Mouse (Mus musculus): ENCODE measurements around the gene Dop1b. TPM values are rescaled to one million over a fixed set of nuclear protein-coding genes. Genes with fewer than 3 reads are reported as not detected.
"Not testable (repeated sequence)": the region's sequence is repeated elsewhere in the genome, so short reads cannot be mapped to it uniquely, and the experiment has no call there.

Gene Dop1b
- polyA plus RNA-seq, 1 experiment from 2014 or later, result 43.7 TPM

DNA sequence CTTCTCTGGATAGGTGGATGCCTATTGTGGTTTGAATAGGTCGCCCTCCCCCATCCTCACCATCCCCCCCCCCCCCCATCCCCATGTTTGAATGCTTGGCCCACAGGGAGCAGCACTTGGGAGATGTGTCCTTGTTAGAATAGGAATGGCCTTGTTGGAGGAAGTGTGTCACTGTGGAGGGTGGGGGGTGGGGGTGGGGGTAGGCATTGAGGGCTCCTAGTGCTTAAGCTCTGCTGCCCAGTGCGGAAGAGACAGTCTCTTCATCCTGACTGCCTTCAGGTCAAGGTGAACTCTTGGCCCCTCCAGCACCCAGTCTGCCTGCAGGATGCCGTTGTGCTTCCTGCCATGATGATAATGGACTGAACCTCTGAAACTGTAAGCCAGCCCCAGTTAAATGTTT is 110.0 kb downstream of the Dop1b start:
- no peaks in the 10 kb centered on the region for H3K4me1 ChIP-seq (ENCODE audit: control insufficient read depth, insufficient read depth, low read length)
- 96% methylated on average over 3 of the region's 3 CpGs for WGBS
- H3K4me3 ChIP-seq (ENCODE audit: low read depth, low read length), result no peak overlapping the region
- H3K36me3 ChIP-seq (ENCODE audit: control insufficient read depth, insufficient read depth, low read length), result no peaks in the 10 kb centered on the region
- ATAC-seq (ENCODE audit: low read depth), result no peak
- no peaks in the 10 kb centered on the region for H3K27me3 ChIP-seq (ENCODE audit: control insufficient read depth, insufficient read depth, low read length)
- no peaks in the 10 kb centered on the region; the same call in 1 of the 2 replicates for H3K9me3 ChIP-seq (ENCODE audit: control insufficient read depth, low read length)
- H3K4me2 ChIP-seq (ENCODE audit: low read depth, low read length), result no peak overlapping the region
- no peak overlapping the region for H3K27ac ChIP-seq (ENCODE audit: low read depth, low read length)
- H3K9ac ChIP-seq (replicated peaks; ENCODE audit: low read depth, low read length), result no peak overlapping the region

DNA sequence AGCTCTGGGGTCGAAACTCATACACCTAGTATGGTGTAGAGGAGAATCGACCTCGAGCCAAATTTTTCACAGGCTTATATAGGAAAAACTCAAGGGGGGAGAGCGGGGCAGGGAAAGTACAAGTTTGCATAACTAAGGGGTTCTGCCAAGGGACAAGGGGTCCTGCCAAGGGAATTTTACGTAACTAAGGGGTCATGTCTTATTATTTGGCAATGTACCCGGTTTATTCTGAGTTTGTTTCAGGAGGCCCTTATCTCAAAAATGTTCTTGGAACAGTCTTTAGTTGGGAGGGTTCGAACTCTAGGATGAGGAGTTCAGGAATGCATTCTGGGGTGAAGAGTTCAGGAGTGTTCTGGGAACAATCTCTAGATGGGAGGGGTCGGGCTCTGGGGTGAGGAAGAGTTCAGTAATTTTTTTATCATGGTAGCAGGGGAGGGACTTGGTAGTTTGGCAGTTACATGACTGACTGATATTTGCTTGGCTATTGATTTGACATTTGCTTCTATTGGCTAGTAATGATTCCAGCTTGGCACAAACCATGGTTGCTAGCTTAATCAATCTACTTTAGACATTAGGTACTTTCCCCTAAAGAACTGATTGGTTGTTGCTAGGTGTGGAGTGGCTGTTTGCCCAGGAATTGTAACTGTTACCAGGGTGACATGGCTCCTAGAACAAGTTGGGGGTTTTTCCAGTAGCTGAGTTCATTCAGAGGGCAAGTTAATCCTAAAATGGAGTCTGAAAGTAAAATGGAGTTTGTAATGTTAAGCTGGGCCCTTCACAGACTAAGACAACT is 110.9 kb downstream of the Dop1b start:
- H3K4me3 ChIP-seq (ENCODE audit: low read depth, low read length); H3K4me2 ChIP-seq (ENCODE audit: low read depth, low read length); H3K4me1 ChIP-seq (ENCODE audit: control insufficient read depth, insufficient read depth, low read length); H3K9ac ChIP-seq (replicated peaks; ENCODE audit: low read depth, low read length); H3K27ac ChIP-seq (ENCODE audit: low read depth, low read length); H3K36me3 ChIP-seq (ENCODE audit: control insufficient read depth, insufficient read depth, low read length); ATAC-seq (ENCODE audit: low read depth); H3K27me3 ChIP-seq (ENCODE audit: control insufficient read depth, insufficient read depth, low read length); H3K9me3 ChIP-seq (ENCODE audit: control insufficient read depth, low read length): not testable (repeated sequence)
- 85% methylated on average over 4 of the region's 8 CpGs for WGBS

DNA sequence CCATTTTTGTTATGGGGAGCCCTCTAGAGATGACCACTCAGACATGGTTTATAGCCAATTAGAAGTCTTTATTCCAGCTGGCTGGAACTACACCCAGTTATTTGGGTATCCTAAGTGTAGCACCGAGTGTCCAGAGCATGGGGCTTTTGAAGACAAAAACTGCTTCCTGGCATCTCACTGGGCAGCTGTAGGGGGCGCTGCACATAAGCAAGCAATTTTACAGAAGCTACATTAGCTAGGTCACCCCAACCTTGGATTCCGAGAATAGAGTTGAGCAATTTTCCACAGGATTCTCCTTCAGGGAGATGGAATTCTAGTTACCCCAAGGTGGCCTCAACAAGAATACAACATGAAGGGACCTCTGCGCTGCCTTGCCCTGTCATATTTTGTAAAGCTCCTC is 113.1 kb downstream of the Dop1b start:
- no peak overlapping the region for H3K4me2 ChIP-seq (ENCODE audit: low read depth, low read length)
- H3K9me3 ChIP-seq (ENCODE audit: control insufficient read depth, low read length), result no peaks in the 10 kb centered on the region; the same call in 1 of the 2 replicates
- H3K36me3 ChIP-seq (ENCODE audit: control insufficient read depth, insufficient read depth, low read length), result no peaks in the 10 kb centered on the region
- no peak overlapping the region for H3K9ac ChIP-seq (replicated peaks; ENCODE audit: low read depth, low read length)
- H3K27ac ChIP-seq (ENCODE audit: low read depth, low read length), result no peak overlapping the region
- WGBS, result 85% methylated on average over 4 of the region's 4 CpGs
- no peak for ATAC-seq (ENCODE audit: low read depth)
- H3K27me3 ChIP-seq (ENCODE audit: control insufficient read depth, insufficient read depth, low read length), result no peaks in the 10 kb centered on the region
- H3K4me1 ChIP-seq (ENCODE audit: control insufficient read depth, insufficient read depth, low read length), result no peaks in the 10 kb centered on the region
- no peak overlapping the region for H3K4me3 ChIP-seq (ENCODE audit: low read depth, low read length)

DNA sequence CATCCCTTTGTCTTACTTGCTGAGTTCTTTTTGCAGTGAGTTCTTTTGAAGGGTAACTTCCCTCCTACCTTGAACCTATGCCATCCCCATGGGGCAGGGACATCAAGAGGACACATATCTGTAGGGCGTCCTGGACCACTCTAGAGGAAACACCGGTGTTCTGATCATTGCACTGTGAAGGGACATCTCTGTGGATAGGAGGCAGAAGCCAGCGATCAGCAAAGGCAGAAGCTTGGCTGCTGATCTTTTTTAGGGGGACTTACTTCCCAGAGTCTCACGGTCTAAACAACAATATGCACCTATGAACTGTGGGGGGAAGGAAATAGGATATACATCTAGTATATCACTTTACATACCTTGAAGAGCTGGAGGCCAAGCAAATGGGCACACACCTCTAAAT is 113.8 kb downstream of the Dop1b start:
- Histone ChIP-seq H3K27me3 (ENCODE audit: control insufficient read depth, insufficient read depth, low read length) (no peaks in the 10 kb centered on the region), H3K4me3 (ENCODE audit: low read depth, low read length) (no peak overlapping the region), H3K4me1 (ENCODE audit: control insufficient read depth, insufficient read depth, low read length) (no peaks in the 10 kb centered on the region), H3K4me2 (ENCODE audit: low read depth, low read length) (no peak overlapping the region), H3K36me3 (ENCODE audit: control insufficient read depth, insufficient read depth, low read length) (no peaks in the 10 kb centered on the region), H3K9ac (replicated peaks; ENCODE audit: low read depth, low read length) (no peak overlapping the region), H3K27ac (ENCODE audit: low read depth, low read length) (no peak overlapping the region), H3K9me3 (ENCODE audit: control insufficient read depth, low read length) (no peaks in the 10 kb centered on the region; the same call in 1 of the 2 replicates)
- ATAC-seq (ENCODE audit: low read depth), result no peak
- WGBS, result 94% methylated on average over 4 of the region's 4 CpGs

DNA sequence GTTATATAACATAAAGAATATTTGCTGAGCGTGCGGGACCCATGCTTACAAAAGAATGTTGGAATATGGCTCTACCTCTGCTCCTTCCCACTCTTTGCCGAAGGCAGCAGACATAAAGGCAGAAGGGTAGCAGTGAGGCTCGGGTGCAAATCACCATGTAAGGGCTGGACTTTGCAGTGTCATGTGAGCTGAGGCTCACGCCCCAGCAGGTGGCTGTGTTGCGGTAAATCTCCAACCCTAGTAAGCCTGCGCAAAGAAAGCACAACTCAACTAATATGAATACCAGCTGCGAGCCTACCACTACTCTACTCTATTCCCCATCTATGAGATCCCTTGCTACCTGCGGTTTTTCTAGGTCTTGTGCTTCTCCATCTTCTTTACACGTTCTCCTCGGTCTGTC is 114.3 kb downstream of the Dop1b start:
- Histone ChIP-seq H3K4me1 (ENCODE audit: control insufficient read depth, insufficient read depth, low read length) (no peaks in the 10 kb centered on the region), H3K4me3 (ENCODE audit: low read depth, low read length) (no peak overlapping the region), H3K27me3 (ENCODE audit: control insufficient read depth, insufficient read depth, low read length) (no peaks in the 10 kb centered on the region), H3K9me3 (ENCODE audit: control insufficient read depth, low read length) (no peaks in the 10 kb centered on the region; the same call in 1 of the 2 replicates), H3K27ac (ENCODE audit: low read depth, low read length) (no peak overlapping the region), H3K9ac (replicated peaks; ENCODE audit: low read depth, low read length) (no peak overlapping the region), H3K4me2 (ENCODE audit: low read depth, low read length) (no peak overlapping the region), H3K36me3 (ENCODE audit: control insufficient read depth, insufficient read depth, low read length) (no peaks in the 10 kb centered on the region)
- WGBS, result 58% methylated on average over 11 of the region's 11 CpGs
- no peak for ATAC-seq (ENCODE audit: low read depth)

DNA sequence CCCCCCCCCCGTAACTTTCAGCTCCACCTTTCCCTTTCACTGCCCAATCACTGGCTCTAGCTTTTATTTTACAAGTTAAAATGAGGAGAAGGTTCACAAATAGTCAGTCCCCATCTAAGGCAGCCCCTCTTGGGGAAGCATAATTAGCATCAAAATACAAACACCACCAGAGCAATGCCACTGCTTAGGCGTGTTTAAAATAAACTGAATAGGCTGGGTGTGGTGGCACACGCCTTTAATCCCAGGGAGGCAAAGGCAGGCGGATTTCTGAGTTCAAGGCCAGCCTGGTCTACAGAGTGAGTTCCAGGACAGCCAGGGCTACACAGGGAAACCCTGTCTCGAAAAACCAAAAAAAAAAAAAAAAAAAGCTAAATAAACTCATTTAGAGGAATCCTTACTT is 114.8 kb downstream of the Dop1b start:
- not testable (repeated sequence) for H3K9me3 ChIP-seq (ENCODE audit: control insufficient read depth, low read length); H3K27ac ChIP-seq (ENCODE audit: low read depth, low read length); H3K4me3 ChIP-seq (ENCODE audit: low read depth, low read length); ATAC-seq (ENCODE audit: low read depth); H3K4me1 ChIP-seq (ENCODE audit: control insufficient read depth, insufficient read depth, low read length); H3K9ac ChIP-seq (replicated peaks; ENCODE audit: low read depth, low read length); H3K4me2 ChIP-seq (ENCODE audit: low read depth, low read length); H3K27me3 ChIP-seq (ENCODE audit: control insufficient read depth, insufficient read depth, low read length); H3K36me3 ChIP-seq (ENCODE audit: control insufficient read depth, insufficient read depth, low read length)
- WGBS, result 46% methylated on average over 5 of the region's 5 CpGs

DNA sequence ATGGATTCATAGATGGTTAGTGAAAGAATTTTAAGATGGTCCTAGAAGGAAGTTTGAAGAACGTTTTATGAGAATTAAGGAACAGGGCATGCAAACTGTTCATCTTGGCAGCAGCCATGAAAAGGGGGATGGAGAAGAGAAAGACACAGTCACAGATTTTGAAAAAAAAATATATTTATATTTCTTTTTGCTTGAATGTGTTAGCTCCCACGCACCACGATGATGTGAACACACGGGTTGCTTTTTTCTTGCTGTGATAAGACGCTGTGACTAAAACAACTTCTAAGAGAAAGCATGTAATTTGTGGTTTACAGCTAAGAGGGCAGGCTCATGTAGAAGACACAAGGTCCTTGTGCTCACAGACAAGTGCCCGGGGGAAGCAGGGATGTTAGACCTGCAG is 115.2 kb downstream of the Dop1b start:
- Histone ChIP-seq H3K27me3 (ENCODE audit: control insufficient read depth, insufficient read depth, low read length) (no peaks in the 10 kb centered on the region), H3K4me2 (ENCODE audit: low read depth, low read length) (no peak overlapping the region)

DNA sequence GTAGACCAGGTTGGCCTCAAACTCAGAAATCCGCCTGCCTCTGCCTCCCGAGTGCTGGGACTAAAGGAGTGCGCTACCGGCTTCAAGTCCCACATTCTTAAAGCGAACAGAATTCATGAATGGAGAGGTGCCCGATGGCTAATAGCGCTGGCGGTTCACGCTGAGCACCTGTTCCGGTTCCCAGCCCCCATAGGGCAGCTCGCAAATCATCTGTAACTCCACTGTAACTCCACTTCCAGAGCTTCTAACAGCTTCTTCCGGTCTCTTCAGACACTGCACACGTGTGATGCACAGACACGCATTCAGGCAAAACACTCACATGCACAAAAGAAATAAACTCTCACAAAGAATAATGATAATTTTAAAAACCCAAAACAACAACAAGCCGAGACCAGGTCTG is 117.8 kb downstream of the Dop1b start:
- Histone ChIP-seq H3K36me3 (ENCODE audit: control insufficient read depth, insufficient read depth, low read length) (no peaks in the 10 kb centered on the region), H3K9ac (replicated peaks; ENCODE audit: low read depth, low read length) (no peak overlapping the region), H3K4me3 (ENCODE audit: low read depth, low read length) (no peak overlapping the region), H3K4me2 (ENCODE audit: low read depth, low read length) (no peak overlapping the region), H3K4me1 (ENCODE audit: control insufficient read depth, insufficient read depth, low read length) (0 out of 2 replicates have a peak, but pooled peaks cover 6% of the 10 kb centered on the region), H3K27me3 (ENCODE audit: control insufficient read depth, insufficient read depth, low read length) (no peaks in the 10 kb centered on the region), H3K9me3 (ENCODE audit: control insufficient read depth, low read length) (no peaks in the 10 kb centered on the region), H3K27ac (ENCODE audit: low read depth, low read length) (no peak overlapping the region)
- ATAC-seq (ENCODE audit: low read depth), result no peak
- 93% methylated on average over 15 of the region's 15 CpGs for WGBS

More for the DNA sequence above, 115.2 kb downstream of the Dop1b start:
- no peak overlapping the region for H3K4me3 ChIP-seq (ENCODE audit: low read depth, low read length)
- no peaks in the 10 kb centered on the region for H3K4me1 ChIP-seq (ENCODE audit: control insufficient read depth, insufficient read depth, low read length)
- H3K9ac ChIP-seq (replicated peaks; ENCODE audit: low read depth, low read length), result no peak overlapping the region
- no peak for ATAC-seq (ENCODE audit: low read depth)
- H3K27ac ChIP-seq (ENCODE audit: low read depth, low read length), result no peak overlapping the region
- WGBS, result 86% methylated on average over 6 of the region's 6 CpGs
- H3K9me3 ChIP-seq (ENCODE audit: control insufficient read depth, low read length), result no peaks in the 10 kb centered on the region; the same call in 1 of the 2 replicates
- no peaks in the 10 kb centered on the region for H3K36me3 ChIP-seq (ENCODE audit: control insufficient read depth, insufficient read depth, low read length)

DNA sequence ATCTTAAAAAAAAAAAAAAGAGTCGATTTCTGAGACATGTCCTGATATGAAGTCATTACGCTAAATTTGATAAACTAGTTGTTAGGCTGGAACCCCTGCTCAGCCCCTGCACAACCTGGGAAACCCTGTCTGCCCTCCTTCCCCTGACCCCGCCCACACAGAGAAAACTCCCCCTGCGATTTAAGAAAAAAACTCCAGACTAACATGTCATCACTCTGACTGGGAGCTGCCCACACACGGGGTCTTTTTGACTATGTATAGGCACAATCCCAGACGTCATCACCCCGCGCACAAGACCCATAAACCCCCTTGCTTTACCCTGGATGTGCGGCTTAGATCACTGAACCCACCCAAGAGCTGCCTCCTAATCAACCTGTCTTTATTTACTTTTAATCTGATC is 118.4 kb downstream of the Dop1b start:
- ATAC-seq (ENCODE audit: low read depth), result no peak
- H3K4me3 ChIP-seq (ENCODE audit: low read depth, low read length), result no peak overlapping the region
- H3K27ac ChIP-seq (ENCODE audit: low read depth, low read length), result no peak overlapping the region
- H3K9ac ChIP-seq (replicated peaks; ENCODE audit: low read depth, low read length), result no peak overlapping the region
- no peaks in the 10 kb centered on the region for H3K36me3 ChIP-seq (ENCODE audit: control insufficient read depth, insufficient read depth, low read length)
- no peaks in the 10 kb centered on the region for H3K27me3 ChIP-seq (ENCODE audit: control insufficient read depth, insufficient read depth, low read length)
- 90% methylated on average over 9 of the region's 9 CpGs for WGBS
- H3K4me2 ChIP-seq (ENCODE audit: low read depth, low read length), result no peak overlapping the region
- 0 out of 2 replicates have a peak, but pooled peaks cover 6% of the 10 kb centered on the region for H3K4me1 ChIP-seq (ENCODE audit: control insufficient read depth, insufficient read depth, low read length)
- H3K9me3 ChIP-seq (ENCODE audit: control insufficient read depth, low read length), result no peaks in the 10 kb centered on the region

Data from neural tube, embryonic 14.5 days (tissue).